Mouse (Mus musculus) hindbrain, embryonic 16.5 days (tissue): ENCODE data around the gene Gsk3b. TPM values are rescaled to one million over a fixed set of nuclear protein-coding genes. Genes with fewer than 3 reads are reported as not detected.

Experiments used
- ATAC-seq: fragments of 200-750 bp; cut with Nextera tagmentation; 2 replicates; pipeline ENCODE4 v1.8.0; 2017; ENCODE audit warnings: moderate TSS enrichment, moderate library complexity
- H3K27ac ChIP-seq: fragments of 300-500 bp; sonication (generic); 2 replicates; pipeline ENCODE4 v1.5.1; 2014; ENCODE audit warnings: low read depth, mild to moderate bottlenecking, control low read depth, low read length, moderate library complexity
- H3K27me3 ChIP-seq: fragments of 300-500 bp; sonication (generic); replicated peaks from 2 replicates; pipeline ENCODE4 v1.6.1; 2014; ENCODE audit warnings: low read length; ENCODE audit not compliant: control insufficient read depth, insufficient read depth
- H3K36me3 ChIP-seq: fragments of 300-500 bp; sonication (generic); 2 replicates; pipeline ENCODE4 v1.6.1; 2014; ENCODE audit warnings: mild to moderate bottlenecking, low read length, moderate library complexity, mixed read lengths; ENCODE audit not compliant: control insufficient read depth, insufficient read depth
- H3K4me1 ChIP-seq: fragments of 300-500 bp; sonication (generic); 2 replicates; pipeline ENCODE4 v1.6.1; 2014; ENCODE audit warnings: low read depth, low read length; ENCODE audit not compliant: control insufficient read depth, insufficient read depth
- H3K4me2 ChIP-seq: fragments of 300-500 bp; sonication (generic); 2 replicates; pipeline ENCODE4 v1.6.1; 2014; ENCODE audit warnings: mild to moderate bottlenecking, low read length, control low read depth, moderate library complexity
- H3K4me3 ChIP-seq: fragments of 300-500 bp; sonication (generic); 2 replicates; pipeline ENCODE4 v1.5.1; 2014; ENCODE audit warnings: mild to moderate bottlenecking, low read length, control low read depth, moderate library complexity
- H3K9ac ChIP-seq: fragments of 300-500 bp; sonication (generic); 2 replicates; pipeline ENCODE4 v1.6.1; 2014; ENCODE audit warnings: low read depth, mild to moderate bottlenecking, control low read depth, low read length, moderate library complexity
- H3K9me3 ChIP-seq: fragments of 300-500 bp; sonication (generic); 2 replicates; pipeline ENCODE4 v1.6.1; 2014; ENCODE audit warnings: mild to moderate bottlenecking, low read length, moderate library complexity; ENCODE audit not compliant: control insufficient read depth
- WGBS: fragments of 180-500 bp; shearing (Covaris S2); extraction: QIAGEN DNeasy Blood & Tissue Kit; methylation state at CpG from one replicate; pipeline ENCODE4 v1.1.7; 2014; 5-methylcytosine and 5-hydroxymethylcytosine counted together
- polyA plus RNA-seq: library from polyadenylated mRNA; unstranded; fragments of >200 nt; fragmentation: Nextera tagmentation; extraction: Ambion mirVana; gene quantifications from 2 replicates; pipeline ENCODE4 v1.2.1, GENCODE M21; 2015

The Gsk3b gene
- polyA plus RNA-seq, 1 experiment from 2014 or later, result 131 TPM

- Histone ChIP-seq H3K27me3 (no peaks in the 10 kb centered on the region), H3K4me3 (no peak overlapping the region), H3K9me3 (no peaks in the 10 kb centered on the region), H3K27ac (no peak overlapping the region), H3K9ac (no peak overlapping the region), H3K4me1 (peaks cover 8% of the 10 kb centered on the region; the same call in 1 of the 2 replicates), H3K36me3 (no peaks in the 10 kb centered on the region), H3K4me2 (no peak overlapping the region)
- ATAC-seq, result no peak
- WGBS, result 88% methylated on average over 5 of the region's 5 CpGs
Measured at GRCm38 (mm10) chr16:38119286-38119685, 30.5 kb downstream of the Gsk3b start.

DNA sequence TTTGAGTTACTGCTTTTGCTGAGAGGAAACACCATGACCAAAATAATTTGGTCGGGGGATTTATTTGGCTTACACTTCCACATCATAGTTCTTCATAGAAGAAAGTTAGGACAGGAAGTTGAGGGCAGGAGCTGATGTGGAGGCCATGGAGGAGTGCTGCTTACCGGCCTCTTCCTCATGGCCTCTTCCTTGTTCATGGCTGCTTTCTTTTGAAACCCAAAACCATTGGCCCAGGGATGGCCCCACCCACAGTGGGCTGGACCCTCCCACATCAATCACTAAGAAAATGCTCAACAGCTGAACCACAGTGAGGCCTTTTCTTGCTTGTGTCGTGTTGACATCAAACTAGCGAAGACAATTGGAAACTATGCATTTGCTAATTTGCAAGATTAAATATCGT, 40.4 kb downstream of the Gsk3b start:
- H3K9ac ChIP-seq, result no peak overlapping the region
- peaks cover 12% of the 10 kb centered on the region for H3K4me1 ChIP-seq
- H3K27me3 ChIP-seq, result no peaks in the 10 kb centered on the region
- H3K36me3 ChIP-seq, result no peaks in the 10 kb centered on the region
- H3K27ac ChIP-seq, result no peak overlapping the region
- 74% methylated on average over 5 of the region's 5 CpGs for WGBS
- ATAC-seq, result no peak
- H3K4me2 ChIP-seq, result no peak overlapping the region
- no peak overlapping the region for H3K4me3 ChIP-seq
- H3K9me3 ChIP-seq, result no peaks in the 10 kb centered on the region

- Histone ChIP-seq H3K4me1 (peaks cover 12% of the 10 kb centered on the region), H3K36me3 (no peaks in the 10 kb centered on the region), H3K9me3 (no peaks in the 10 kb centered on the region), H3K4me2 (no peak overlapping the region), H3K4me3 (no peak overlapping the region), H3K27me3 (no peaks in the 10 kb centered on the region), H3K27ac (no peak overlapping the region), H3K9ac (no peak overlapping the region)
- ATAC-seq, result no peak
- 73% methylated on average over 3 of the region's 3 CpGs for WGBS
Measured at GRCm38 (mm10) chr16:38131041-38131440, 42.2 kb downstream of the Gsk3b start.

DNA sequence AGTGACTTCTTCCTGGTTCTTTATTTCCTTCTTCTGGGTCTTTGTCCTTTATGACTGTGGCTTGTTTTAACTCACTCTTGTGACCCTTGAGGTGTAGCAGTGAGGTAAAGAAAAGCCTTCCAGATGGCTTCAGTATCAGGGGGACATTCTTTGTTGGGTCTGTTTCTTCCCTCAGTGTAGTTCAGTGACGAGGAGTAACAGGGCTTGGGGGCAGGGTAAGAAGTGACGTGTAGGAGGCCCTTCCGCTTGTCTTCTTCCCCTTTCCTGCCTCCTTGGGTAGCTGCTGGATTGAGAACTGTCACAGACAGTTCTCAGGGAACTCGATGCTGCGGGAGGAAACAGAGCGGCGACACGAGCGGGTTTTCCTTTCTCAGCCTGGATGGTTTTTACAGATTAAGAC, 43.0 kb downstream of the Gsk3b start:
- no peak overlapping the region for H3K9ac ChIP-seq
- no peak for ATAC-seq
- no peak overlapping the region for H3K27ac ChIP-seq
- H3K9me3 ChIP-seq, result no peaks in the 10 kb centered on the region
- no peaks in the 10 kb centered on the region for H3K27me3 ChIP-seq
- 29% methylated on average over 9 of the region's 9 CpGs for WGBS
- no peak overlapping the region for H3K4me2 ChIP-seq
- H3K4me1 ChIP-seq, result peaks cover 12% of the 10 kb centered on the region
- H3K4me3 ChIP-seq, result no peak overlapping the region
- no peaks in the 10 kb centered on the region for H3K36me3 ChIP-seq

DNA sequence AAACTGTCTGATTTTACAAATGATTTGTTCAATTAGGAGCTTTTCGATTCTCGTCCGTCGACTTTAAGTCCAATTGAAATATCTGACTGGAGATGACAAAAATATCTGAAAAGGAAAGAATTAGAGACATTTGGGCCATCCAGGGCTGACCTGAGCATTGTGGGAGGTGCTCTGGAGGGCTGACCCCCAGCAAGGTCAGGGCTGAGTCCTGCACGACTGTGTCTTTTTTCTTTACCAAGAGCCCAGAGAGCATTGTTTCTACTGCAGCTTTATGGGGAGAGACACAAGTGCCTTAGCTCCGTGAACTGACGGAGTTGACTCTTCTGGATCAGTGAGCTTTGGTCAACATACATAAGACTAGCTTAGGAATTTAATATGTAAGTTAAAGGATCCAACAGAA, 43.4 kb downstream of the Gsk3b start:
- 45% methylated on average over 7 of the region's 7 CpGs for WGBS
- Histone ChIP-seq H3K36me3 (no peaks in the 10 kb centered on the region), H3K4me1 (peaks cover 13% of the 10 kb centered on the region), H3K4me2 (no peak overlapping the region), H3K4me3 (no peak overlapping the region), H3K27ac (no peak overlapping the region), H3K9ac (no peak overlapping the region), H3K9me3 (no peaks in the 10 kb centered on the region), H3K27me3 (no peaks in the 10 kb centered on the region)
- no peak for ATAC-seq

GRCm38 (mm10) chr16:38137296-38137695, 48.5 kb downstream of the Gsk3b start:
- no peak for ATAC-seq
- WGBS, result 47% methylated on average over 5 of the region's 5 CpGs
- Histone ChIP-seq H3K9me3 (no peaks in the 10 kb centered on the region), H3K36me3 (no peaks in the 10 kb centered on the region), H3K27ac (no peak overlapping the region), H3K4me2 (no peak overlapping the region), H3K4me3 (no peak overlapping the region), H3K4me1 (peaks cover 17% of the 10 kb centered on the region), H3K9ac (no peak overlapping the region), H3K27me3 (no peaks in the 10 kb centered on the region)

- Histone ChIP-seq H3K9ac (no peak overlapping the region), H3K27ac (no peak overlapping the region), H3K27me3 (no peaks in the 10 kb centered on the region), H3K4me2 (no peak overlapping the region), H3K36me3 (0 out of 2 replicates have a peak, but pooled peaks cover 2% of the 10 kb centered on the region), H3K4me3 (no peak overlapping the region), H3K4me1 (no peaks in the 10 kb centered on the region), H3K9me3 (no peaks in the 10 kb centered on the region)
- 87% methylated on average over 4 of the region's 4 CpGs for WGBS
- no peak for ATAC-seq
Measured at GRCm38 (mm10) chr16:38144898-38145297, 56.1 kb downstream of the Gsk3b start.

- H3K4me2 ChIP-seq, result no peak overlapping the region
- no peak overlapping the region for H3K4me3 ChIP-seq
- no peaks in the 10 kb centered on the region for H3K36me3 ChIP-seq
- H3K9me3 ChIP-seq, result no peaks in the 10 kb centered on the region
- H3K27ac ChIP-seq, result no peak overlapping the region
- no peaks in the 10 kb centered on the region for H3K4me1 ChIP-seq
- H3K9ac ChIP-seq, result no peak overlapping the region
- no peak for ATAC-seq
- H3K27me3 ChIP-seq, result no peaks in the 10 kb centered on the region
Measured at GRCm38 (mm10) chr16:38150555-38150954, 61.8 kb downstream of the Gsk3b start.

DNA sequence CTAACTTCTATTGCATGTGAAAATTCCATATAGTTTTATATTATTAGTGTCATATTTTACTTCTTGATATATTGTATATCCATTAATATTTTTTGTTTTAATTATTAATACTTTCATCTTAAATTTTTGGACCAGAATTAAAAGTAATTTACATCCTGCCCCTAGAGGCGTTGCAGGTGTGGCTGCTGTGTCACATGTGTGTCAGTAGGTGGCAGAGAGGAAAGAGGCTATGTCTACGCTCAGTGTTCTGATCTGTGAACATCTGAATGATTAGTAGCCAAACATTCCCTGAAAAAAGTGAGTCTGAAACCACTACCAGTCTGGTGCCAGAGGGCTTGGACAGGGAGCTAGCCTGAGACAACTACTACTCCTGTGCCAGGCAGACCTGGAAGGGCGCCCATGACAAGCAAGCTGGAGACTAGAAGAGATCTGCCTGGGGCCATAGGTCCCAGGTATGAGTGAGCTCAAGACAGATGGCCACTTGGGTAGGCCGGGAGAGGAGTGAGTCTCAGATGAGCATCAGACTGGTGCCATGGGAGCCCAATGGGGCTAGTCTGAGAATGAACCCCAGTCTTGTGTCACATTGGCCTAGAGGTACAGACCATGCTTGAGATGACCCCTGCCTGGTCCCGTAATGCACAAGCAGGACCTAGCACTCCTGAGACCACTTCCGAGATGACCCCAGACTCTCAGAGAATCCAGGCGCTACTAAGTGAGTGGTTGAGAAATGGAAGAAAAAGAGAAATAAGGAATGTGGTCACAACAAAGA, 69.2 kb downstream of the Gsk3b start:
- WGBS, result 94% methylated on average over 7 of the region's 7 CpGs
- peak; percentile 35; the same call in 1 of the 2 replicates for ATAC-seq

More for the DNA sequence above, 69.2 kb downstream of the Gsk3b start:
- no peaks in the 10 kb centered on the region for H3K36me3 ChIP-seq
- H3K27me3 ChIP-seq, result no peaks in the 10 kb centered on the region
- H3K9me3 ChIP-seq, result no peaks in the 10 kb centered on the region
- no peak overlapping the region for H3K4me2 ChIP-seq
- H3K4me3 ChIP-seq, result no peak overlapping the region
- no peak overlapping the region for H3K27ac ChIP-seq
- no peak overlapping the region for H3K9ac ChIP-seq
- H3K4me1 ChIP-seq, result no peaks in the 10 kb centered on the region; the same call in 1 of the 2 replicates
